9 mouse cellular contexts compared by ENCODE assay signal in the genomic region with DNA sequence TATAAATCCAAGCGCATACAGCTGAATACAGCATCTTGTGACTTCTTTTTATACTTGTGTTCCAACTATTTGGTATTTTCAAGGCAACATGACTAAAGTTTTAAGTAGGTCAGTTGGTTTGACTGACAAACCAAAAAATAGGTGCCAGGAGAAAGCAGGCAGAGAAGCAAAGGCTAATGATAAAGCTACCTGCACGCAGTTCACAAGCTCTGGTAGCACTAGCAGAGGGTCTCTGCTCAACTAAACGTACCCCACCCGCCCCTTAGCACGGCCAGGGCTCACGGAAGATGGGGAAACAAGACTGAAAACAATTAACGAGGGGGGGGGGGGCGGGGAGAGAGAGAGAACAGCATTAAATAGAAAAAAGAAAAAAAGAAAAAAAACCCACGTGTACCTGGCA. TPM values are rescaled to one million over a fixed set of nuclear protein-coding genes. Genes with fewer than 3 reads are reported as not detected.
A peak's percentile ranks its signal among the peaks of the same experiment; 100 is the strongest.
DNase-seq lines count a peak whose midpoint lies in the region; ATAC-seq lines count a peak whose summit lies in the region.
"Had no signal": no experiment of that assay in that cellular context is flagged by ENCODE, and none has a peak within 500 bp of the region (broad histone marks: within the 10 kb centered on the region; RNA-seq: fewer than 3 reads in every experiment).

No protein-coding gene starts in this region.

- WGBS in neural tube, embryonic 11.5 days: 12% methylated on average over 8 of the region's 9 CpGs
- 16% methylated on average over 8 of the region's 9 CpGs for WGBS in liver, embryonic 13.5 days (ENCODE audit: insufficient replicate concordance)

- no peaks in the 10 kb centered on the region for H3K9me3 ChIP-seq in neural tube, embryonic 11.5 days (ENCODE audit: control insufficient read depth, low read length)
- H3K9me3 ChIP-seq in liver, embryonic 13.5 days (replicated peaks): no peaks in the 10 kb centered on the region

- no peaks in the 10 kb centered on the region for H3K36me3 ChIP-seq in neural tube, embryonic 11.5 days (ENCODE audit: control insufficient read depth, insufficient read depth, low read length)
- no peaks in the 10 kb centered on the region for H3K36me3 ChIP-seq in liver, embryonic 13.5 days

- peak overlapping the region; percentile 76 for H3K4me3 ChIP-seq in neural tube, embryonic 11.5 days (ENCODE audit: low read depth, low read length)
- H3K4me3 ChIP-seq in liver, embryonic 13.5 days (replicated peaks): peak overlapping the region; percentile 74

- H3K4me1 ChIP-seq in neural tube, embryonic 11.5 days (ENCODE audit: control insufficient read depth, insufficient read depth, low read length): no peaks in the 10 kb centered on the region
- peaks cover 15% of the 10 kb centered on the region for H3K4me1 ChIP-seq in liver, embryonic 13.5 days (replicated peaks)

- H3K27me3 ChIP-seq in neural tube, embryonic 11.5 days (ENCODE audit: control insufficient read depth, insufficient read depth, low read length): no peaks in the 10 kb centered on the region
- peaks cover 24% of the 10 kb centered on the region for H3K27me3 ChIP-seq in liver, embryonic 13.5 days

- ATAC-seq in cerebellum, adult (ENCODE audit: insufficient number of reproducible peaks, low FRiP score, low TSS enrichment): no peak
- ATAC-seq in neural tube, embryonic 11.5 days (ENCODE audit: insufficient read depth, low FRiP score, low TSS enrichment): no peak
- no peak for ATAC-seq in liver, embryonic 13.5 days (ENCODE audit: low read depth)
- ATAC-seq in megakaryocyte-erythroid progenitor cell, adult 5-6 weeks (replicated peaks; ENCODE audit: low FRiP score, low TSS enrichment, poor library complexity, severe bottlenecking): no peak
- no peak for ATAC-seq in granulocyte monocyte progenitor cell, adult 5-6 weeks (replicated peaks; ENCODE audit: poor library complexity, severe bottlenecking)

- DNase-seq in cerebellum, adult 9-11 months: peak; percentile 42
- DNase-seq in neural tube, embryonic 11.5 days (ENCODE audit: low spot score): no peak
- no peak for DNase-seq in neural tube, embryonic 10.5 days (ENCODE audit: extremely low spot score, low spot score)
- DNase-seq in liver, embryonic 13.5 days: no peak
- DNase-seq in adrenal gland, adult 8-10 months: no peak
- DNase-seq: B cell, adult 2 months had no signal

- peak overlapping the region; percentile 74 for H3K4me2 ChIP-seq in neural tube, embryonic 11.5 days (ENCODE audit: low read depth)
- peak overlapping the region; percentile 95 for H3K4me2 ChIP-seq in liver, embryonic 13.5 days

- H3K27ac ChIP-seq in neural tube, embryonic 11.5 days (ENCODE audit: low read depth, low read length): no peak overlapping the region
- H3K27ac ChIP-seq in liver, embryonic 13.5 days: no peak overlapping the region

- H3K9ac ChIP-seq in neural tube, embryonic 11.5 days (ENCODE audit: low read length): no peak overlapping the region
- peak overlapping the region; percentile 80 for H3K9ac ChIP-seq in liver, embryonic 13.5 days

RNA-seq across cellular contexts. Expression of a gene that starts 0.9 kb away (rescaled TPM):
- polyA plus RNA-seq in neural tube, embryonic 11.5 days (2014; fragmentation: Nextera tagmentation; extraction: Ambion mirVana): 17.3 and 17.7 TPM in 2 replicates
- 1.4 and 1.7 TPM in 2 replicates for polyA plus RNA-seq in liver, embryonic 13.5 days (2015; fragmentation: Nextera tagmentation; extraction: Ambion mirVana)
- 2.1 and 2.2 TPM in 2 replicates for total RNA-seq in megakaryocyte-erythroid progenitor cell, adult 5-6 weeks (2014; fragmentation: Nextera tagmentation)
- total RNA-seq in megakaryocyte-erythroid progenitor cell, adult 5-6 weeks (2017): 3.6 and 8.5 TPM in 2 replicates
- 1.9 and 2.5 TPM in 2 replicates for total RNA-seq in granulocyte monocyte progenitor cell, adult 5-6 weeks (2014; fragmentation: Nextera tagmentation)
- 3.5 and 4.1 TPM in 2 replicates for total RNA-seq in granulocyte monocyte progenitor cell, adult 5-6 weeks (2017)
- total RNA-seq in adrenal gland, adult 8-10 months (2022): 10 to 100 TPM; 17.8 to 22.4 (median 20.5) TPM
